ENCODE assay signal across 8 mouse cellular contexts in genomic region chr8:75132485-75132884, GRCm38 (mm10). TPM values are rescaled to one million over a fixed set of nuclear protein-coding genes. Genes with fewer than 3 reads are reported as not detected.
DNase-seq lines count a peak whose midpoint lies in the region; ATAC-seq and TF ChIP-seq lines count a peak whose summit lies in the region.

No protein-coding gene starts in this region.

- no peak overlapping the region for H3K27ac ChIP-seq in hindbrain, embryonic 14.5 days
- H3K27ac ChIP-seq in hindbrain, embryonic 12.5 days = no peak overlapping the region

- H3K4me1 ChIP-seq in hindbrain, embryonic 14.5 days (replicated peaks; ENCODE audit: control insufficient read depth, insufficient read depth, low read length) = no peaks in the 10 kb centered on the region
- no peaks in the 10 kb centered on the region for H3K4me1 ChIP-seq in hindbrain, embryonic 12.5 days
- H3K4me1 ChIP-seq in E14TG2a.4 (replicated peaks; ENCODE audit: low read depth, low read length) = no peaks in the 10 kb centered on the region; the same call in 1 of the 2 replicates

- ATAC-seq in hindbrain, embryonic 14.5 days (ENCODE audit: low FRiP score) = no peak
- no peak for ATAC-seq in hindbrain, embryonic 12.5 days (ENCODE audit: low FRiP score)
- peak; percentile 42 for ATAC-seq in frontal cortex, adult (ENCODE audit: low TSS enrichment)

- H3K27me3 ChIP-seq in hindbrain, embryonic 14.5 days (ENCODE audit: control insufficient read depth, insufficient read depth, low read length) = no peaks in the 10 kb centered on the region
- no peaks in the 10 kb centered on the region for H3K27me3 ChIP-seq in hindbrain, embryonic 12.5 days
- H3K27me3 ChIP-seq in E14TG2a.4 (ENCODE audit: insufficient read depth, low read length) = no peaks in the 10 kb centered on the region

- intact Hi-C loops in left cerebral cortex, postnatal 14 days (cut with DNase I) = no loop called here

- no peaks in the 10 kb centered on the region for H3K9me3 ChIP-seq in hindbrain, embryonic 14.5 days (ENCODE audit: control insufficient read depth, low read length)
- H3K9me3 ChIP-seq in hindbrain, embryonic 12.5 days (replicated peaks) = no peaks in the 10 kb centered on the region
- H3K9me3 ChIP-seq in E14TG2a.4 (ENCODE audit: low read length) = peaks cover 47% of the 10 kb centered on the region

- peaks cover 6% of the 10 kb centered on the region for H3K36me3 ChIP-seq in hindbrain, embryonic 14.5 days (replicated peaks; ENCODE audit: control insufficient read depth, insufficient read depth)
- H3K36me3 ChIP-seq in hindbrain, embryonic 12.5 days = peaks cover 15% of the 10 kb centered on the region
- H3K36me3 ChIP-seq in E14TG2a.4 (ENCODE audit: insufficient read depth, low read length) = peaks cover 82% of the 10 kb centered on the region

- no peak overlapping the region for H3K4me3 ChIP-seq in hindbrain, embryonic 14.5 days (replicated peaks; ENCODE audit: low read length)
- H3K4me3 ChIP-seq in hindbrain, embryonic 12.5 days = no peak overlapping the region
- no peak overlapping the region for H3K4me3 ChIP-seq in E14TG2a.4 (replicated peaks; ENCODE audit: low read length)

- peak; percentile 45 for DNase-seq in hindbrain, embryonic 14.5 days (ENCODE audit: low spot score)
- peak; percentile 84 for DNase-seq in brain, adult 2 months (ENCODE audit: low read depth, low spot score)
- DNase-seq in left cerebral cortex, postnatal 14 days (ENCODE audit: low spot score in 2 of 2) = peak; percentile 33 to 69
- peak; percentile 40 for DNase-seq in retina, postnatal 1 day
- DNase-seq in neural tube, embryonic 10.5 days (ENCODE audit: extremely low spot score, low spot score) = no peak

- H3K4me2 ChIP-seq in hindbrain, embryonic 14.5 days (replicated peaks) = no peak overlapping the region
- no peak overlapping the region for H3K4me2 ChIP-seq in hindbrain, embryonic 12.5 days (replicated peaks)

- H3K9ac ChIP-seq in hindbrain, embryonic 14.5 days = no peak overlapping the region
- H3K9ac ChIP-seq in hindbrain, embryonic 12.5 days = no peak overlapping the region

- TF ChIP-seq CTCF in E14TG2a.4 (conservative IDR thresholded peaks at IDR 0.05; ENCODE audit: low read length) = peak; percentile 27

- 11% methylated on average over 3 of the region's 3 CpGs for WGBS in hindbrain, embryonic 14.5 days
- 11% methylated on average over 3 of the region's 3 CpGs for WGBS in hindbrain, embryonic 12.5 days

RNA-seq across cellular contexts. Expression of gene Mcm5, which starts 23.1 kb away (rescaled TPM):
- polyA plus RNA-seq in hindbrain, embryonic 14.5 days (2014; fragmentation: Nextera tagmentation; extraction: Ambion mirVana) = 27.0 and 33.3 TPM in 2 replicates
- 98.7 and 105 TPM in 2 replicates for polyA plus RNA-seq in hindbrain, embryonic 12.5 days (2016; fragmentation: Nextera tagmentation; extraction: Ambion mirVana)
- 1 to 10 TPM; 6.9 to 8.0 TPM for total RNA-seq in left cerebral cortex, postnatal 14 days (2021)

RNA-seq across cellular contexts. Expression of gene Hmox1, which starts 39.1 kb away (rescaled TPM):
- 10.2 and 10.5 TPM in 2 replicates for polyA plus RNA-seq in hindbrain, embryonic 14.5 days (2014; fragmentation: Nextera tagmentation; extraction: Ambion mirVana)
- polyA plus RNA-seq in hindbrain, embryonic 12.5 days (2016; fragmentation: Nextera tagmentation; extraction: Ambion mirVana) = 18.7 and 19.6 TPM in 2 replicates
- 1 to 10 TPM; 4.3 to 5.1 TPM for total RNA-seq in left cerebral cortex, postnatal 14 days (2021)
